Mouse (Mus musculus) CH12.LX (cell line): ENCODE measurements around the gene Vps4a.

Experiments used
- CTCF ChIP-seq, 2 experiments: IDR thresholded peaks in 1 of 2; conservative IDR thresholded peaks in 1 of 2; 2 replicates each; pipeline ENCODE4 v1.5.1; 2011 to 2012; ENCODE audit warnings: low read depth in 2 of 2, low read length in 2 of 2, improper control_type of control experiment in 1 of 2, inconsistent platforms in 1 of 2, mild to moderate bottlenecking in 1 of 2, moderate library complexity in 1 of 2
- EP300 ChIP-seq: IDR thresholded peaks from 2 replicates; pipeline ENCODE4 v1.6.1; 2011; ENCODE audit warnings: low read length, improper control_type of control experiment
- ETS1 ChIP-seq: conservative IDR thresholded peaks from 2 replicates; pipeline ENCODE4 v1.6.1; 2012; ENCODE audit warnings: low read depth, mild to moderate bottlenecking, inconsistent platforms, low read length, improper control_type of control experiment, moderate library complexity
- POLR2A ChIP-seq: IDR thresholded peaks from 2 replicates; pipeline ENCODE4 v1.6.1; 2011; ENCODE audit warnings: low read depth, mild to moderate bottlenecking, improper control_type of control experiment, low read length
- SIN3A ChIP-seq: IDR thresholded peaks from 2 replicates; pipeline ENCODE4 v1.6.1; 2012; ENCODE audit warnings: low read length, improper control_type of control experiment, inconsistent platforms
- ZC3H11A ChIP-seq: IDR thresholded peaks from 2 replicates; pipeline ENCODE4 v1.6.1; 2012; ENCODE audit warnings: low read depth, mild to moderate bottlenecking, inconsistent platforms, low read length, improper control_type of control experiment
- ZKSCAN1 ChIP-seq: IDR thresholded peaks from 2 replicates; pipeline ENCODE4 v1.6.1; 2012; ENCODE audit warnings: low read depth, inconsistent platforms, low read length, improper control_type of control experiment, borderline replicate concordance

DNA sequence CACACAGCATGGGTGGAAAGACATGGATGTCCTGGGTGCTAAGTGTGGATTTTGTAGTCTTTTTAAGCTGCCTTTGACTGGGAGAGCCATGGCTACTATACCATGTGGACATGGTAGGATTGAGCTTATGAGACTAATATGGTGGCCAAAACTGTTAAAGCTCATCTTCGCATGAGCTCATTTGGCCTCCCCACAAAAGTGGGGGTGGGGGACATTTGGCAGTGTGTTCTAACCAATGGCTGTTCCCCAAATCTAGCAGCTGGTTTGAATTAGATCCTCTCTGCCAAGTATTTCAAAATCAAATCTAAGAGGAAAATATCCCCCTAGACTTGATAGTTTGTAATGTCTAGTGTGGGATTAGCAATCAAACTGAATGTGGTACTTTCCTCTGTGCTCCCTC is 32.0 kb upstream of the Vps4a start:
- TF ChIP-seq ZKSCAN1 (no peak), POLR2A (no peak), SIN3A (no peak), CTCF (conservative IDR thresholded peaks at IDR 0.05 in 1 of 2, IDR thresholded peaks at IDR 0.05 in 1 of 2; ENCODE audit: low read depth in 2 of 2, low read length in 2 of 2) (no peak), ETS1 (no peak), EP300 (no peak), ZC3H11A (no peak)
